Mouse (Mus musculus) yolk sac, embryonic 10.5 days (tissue): ENCODE measurements around the gene P2ry13.
A peak's percentile ranks its signal among the peaks of the same experiment; 100 is the strongest.

Source experiments
- DNase-seq: peaks from one replicate; pipeline ENCODE4 v3.0.0-alpha.2; 2017; ENCODE audit warnings: low spot score

The P2ry13 gene

DNA sequence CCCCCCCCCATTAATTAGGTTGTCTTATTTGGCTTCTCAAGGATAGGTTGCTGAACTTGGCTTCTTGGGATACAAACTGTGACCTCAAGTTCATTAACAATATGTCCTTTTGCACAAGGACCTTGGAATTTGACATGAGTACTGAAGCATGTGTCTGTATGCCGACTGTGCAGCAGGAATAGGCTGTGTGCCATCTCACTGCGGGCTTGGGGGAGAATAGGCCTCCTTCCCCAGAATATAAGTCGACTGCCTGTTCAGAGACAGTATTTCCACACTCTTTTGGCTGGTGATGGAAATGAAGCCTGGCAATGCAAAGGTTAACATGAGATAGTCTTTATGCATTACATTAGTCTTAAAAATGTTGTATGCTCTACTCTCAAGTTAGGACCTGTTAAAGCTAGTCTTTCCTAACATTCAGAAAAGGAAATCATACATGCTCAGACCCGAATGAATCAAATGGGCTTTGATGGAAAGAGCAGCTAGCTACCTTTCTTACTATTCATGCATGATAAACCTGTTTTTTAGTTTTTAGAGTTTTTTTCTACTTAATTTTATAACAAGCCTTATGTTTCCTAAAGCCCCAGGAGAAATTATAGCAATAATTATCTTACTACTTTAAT is 13.2 kb downstream of the P2ry13 start:
- no peak for DNase-seq

GRCm38 (mm10) chr3:59194938-59195337 is 15.7 kb downstream of the P2ry13 start, which contains the start of gene Gpr87:
Gene Gpr87, minus strand, starts transcription at chr3:59195104.
- no peak for DNase-seq

GRCm38 (mm10) chr3:59194099-59194498 is 16.6 kb downstream of the P2ry13 start:
- DNase-seq: no peak

GRCm38 (mm10) chr3:59191674-59192073 is 19.0 kb downstream of the P2ry13 start:
- DNase-seq: no peak

DNA sequence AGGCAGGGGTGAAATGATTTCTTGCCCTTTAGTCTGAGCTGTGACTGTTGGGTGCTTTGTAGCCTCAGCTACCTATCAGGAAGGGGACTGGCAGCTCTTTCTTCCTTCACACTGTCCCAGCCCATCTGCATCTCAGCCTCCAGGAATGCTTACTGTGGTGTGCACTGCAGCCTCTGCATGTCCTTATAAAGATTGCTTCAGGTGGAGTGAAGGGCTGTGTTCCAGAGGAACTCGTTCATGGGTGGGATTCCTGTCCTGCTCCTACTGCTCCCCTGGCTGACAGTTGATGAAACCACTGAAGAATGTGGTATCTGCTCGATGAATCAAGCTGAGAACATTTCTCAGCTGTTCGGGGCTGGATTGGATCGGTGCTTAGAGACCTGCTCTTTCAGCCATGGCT is 23.3 kb downstream of the P2ry13 start:
- no peak for DNase-seq

- no peak for DNase-seq
Observed at GRCm38 (mm10) chr3:59185662-59186061, 25.0 kb downstream of the P2ry13 start.

DNA sequence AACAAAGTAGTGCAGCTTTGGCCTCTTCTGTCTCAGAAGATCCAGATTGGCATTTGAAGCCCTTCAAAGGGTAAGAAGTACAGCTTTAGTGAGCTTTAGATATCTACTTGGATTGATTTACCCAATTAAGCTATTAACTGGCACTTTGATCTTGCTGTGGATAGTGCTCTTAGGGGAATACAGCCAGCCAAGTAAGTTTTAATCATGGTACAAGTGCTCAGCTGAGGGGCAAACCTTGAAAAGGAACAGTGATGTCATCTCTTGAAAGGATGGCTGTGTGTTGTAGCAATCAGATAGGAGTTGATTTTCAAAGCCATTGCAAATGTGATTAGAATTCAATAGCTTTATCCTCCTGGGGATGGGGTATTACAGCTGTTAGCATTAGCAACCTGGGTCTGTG is 28.6 kb downstream of the P2ry13 start:
- no peak for DNase-seq

- DNase-seq: no peak
Observed at GRCm38 (mm10) chr3:59181134-59181533, 29.5 kb downstream of the P2ry13 start.

- no peak for DNase-seq
Observed at GRCm38 (mm10) chr3:59176871-59177270, 33.8 kb downstream of the P2ry13 start.

DNA sequence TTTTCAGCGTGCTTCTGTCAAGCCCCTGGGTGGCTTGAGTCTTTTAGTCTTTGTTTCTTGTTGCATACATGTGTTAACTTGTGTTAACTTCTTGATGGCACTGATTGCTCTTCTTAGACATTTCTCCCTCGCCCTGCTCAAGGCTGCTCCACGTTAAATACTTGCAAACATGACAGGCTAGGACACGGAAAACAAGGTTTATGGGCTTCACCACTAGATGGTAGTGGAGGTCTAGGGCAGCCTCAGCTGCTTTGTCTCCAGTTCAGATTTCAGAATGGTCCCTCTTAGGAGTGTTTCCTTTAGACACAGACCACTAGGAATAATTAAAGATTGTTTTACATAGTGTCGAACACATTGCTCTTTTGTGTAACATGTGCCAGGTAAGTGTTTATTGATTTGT is 35.4 kb downstream of the P2ry13 start:
- no peak for DNase-seq

- DNase-seq: no peak
Observed at GRCm38 (mm10) chr3:59174426-59175154, 36.1 kb downstream of the P2ry13 start.

DNA sequence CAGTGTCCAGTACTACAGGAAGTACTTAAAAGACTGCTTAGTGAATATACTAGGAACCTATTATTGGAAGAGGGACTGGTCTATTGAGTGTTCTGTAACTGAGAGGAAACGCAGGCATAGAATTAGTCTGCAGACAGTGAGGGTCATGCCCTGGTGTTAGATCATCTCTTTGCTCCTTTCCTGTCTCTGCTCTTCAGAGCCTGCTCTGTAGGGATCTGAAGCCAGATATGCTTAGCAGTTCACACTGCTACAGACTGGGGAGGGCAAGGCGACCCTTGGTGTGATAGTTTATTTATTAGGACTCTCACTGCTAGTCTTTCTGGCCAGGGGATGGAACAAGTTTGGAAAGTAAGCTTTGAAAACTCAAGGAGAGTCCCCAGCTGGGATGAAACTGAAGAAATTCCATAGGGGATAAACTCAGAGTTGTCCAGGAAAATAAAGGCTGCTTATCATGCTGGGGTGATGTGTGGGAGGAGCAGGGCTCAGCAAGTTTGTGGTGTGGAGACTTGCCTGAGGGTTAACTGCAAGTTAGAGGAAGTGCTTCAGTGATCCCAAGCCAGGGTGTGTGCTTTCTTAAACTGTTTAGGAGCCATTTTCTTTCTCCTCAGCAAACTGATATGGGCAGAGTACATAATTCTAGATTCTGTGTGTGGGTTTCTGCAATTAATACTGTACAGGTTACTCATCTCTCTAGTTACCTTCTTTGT is 40.6 kb downstream of the P2ry13 start:
- DNase-seq: peak; percentile 7

- no peak for DNase-seq
Observed at GRCm38 (mm10) chr3:59169215-59169614, 41.5 kb downstream of the P2ry13 start.

DNA sequence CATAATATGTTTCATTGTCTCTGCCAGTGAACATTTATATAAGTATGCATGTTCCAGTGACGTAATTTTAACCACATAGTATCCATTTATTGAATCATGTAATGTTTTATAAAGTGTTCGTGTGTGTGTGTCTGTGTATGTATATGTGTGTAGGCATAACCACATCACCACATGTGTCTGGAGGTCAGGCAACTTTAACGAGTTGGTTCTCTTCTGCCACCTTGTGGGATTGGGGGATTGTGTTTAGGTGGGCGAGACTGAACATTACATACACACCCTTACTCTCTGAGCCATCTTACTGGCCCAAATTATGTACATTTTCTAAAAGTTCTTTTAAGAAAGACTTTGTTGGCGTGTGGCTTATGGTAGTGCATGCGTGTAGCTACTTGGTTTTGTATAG is 42.2 kb downstream of the P2ry13 start:
- DNase-seq: no peak

GRCm38 (mm10) chr3:59167417-59168054 is 43.1 kb downstream of the P2ry13 start:
- DNase-seq: no peak

GRCm38 (mm10) chr3:59160465-59160864 is 50.2 kb downstream of the P2ry13 start:
- no peak for DNase-seq
